Mouse (Mus musculus) splenic B cell, adult 2 months (primary cell): ENCODE data around the gene Pknox2.

Experiments used
- DNase-seq: peaks from one replicate; pipeline ENCODE4 v3.0.0-alpha.2; 2011; ENCODE audit warnings: low read depth, low spot score
- H3K27me3 ChIP-seq: 2 replicates; pipeline ENCODE4 v1.6.1; 2012; ENCODE audit warnings: mild to moderate bottlenecking, low read length, moderate library complexity, mixed read lengths; ENCODE audit not compliant: control insufficient read depth, poor library complexity, insufficient read depth, severe bottlenecking
- H3K36me3 ChIP-seq: 2 replicates; pipeline ENCODE4 v1.6.1; 2012; ENCODE audit warnings: mild to moderate bottlenecking, low read length, moderate library complexity, mixed read lengths; ENCODE audit not compliant: control insufficient read depth, poor library complexity, insufficient read depth, severe bottlenecking

The Pknox2 gene

GRCm38 (mm10) chr9:37123384-37123783, 23.8 kb downstream of the Pknox2 start:
- Histone ChIP-seq H3K36me3 (no peaks in the 10 kb centered on the region), H3K27me3 (no peaks in the 10 kb centered on the region)
- DNase-seq = no peak

GRCm38 (mm10) chr9:37122971-37123370, 24.2 kb downstream of the Pknox2 start:
- no peaks in the 10 kb centered on the region for H3K27me3 ChIP-seq
- no peaks in the 10 kb centered on the region for H3K36me3 ChIP-seq
- no peak for DNase-seq

GRCm38 (mm10) chr9:37122381-37122780, 24.8 kb downstream of the Pknox2 start:
- no peaks in the 10 kb centered on the region for H3K36me3 ChIP-seq
- DNase-seq = no peak
- no peaks in the 10 kb centered on the region for H3K27me3 ChIP-seq

- no peak for DNase-seq
- Histone ChIP-seq H3K27me3 (no peaks in the 10 kb centered on the region), H3K36me3 (no peaks in the 10 kb centered on the region)
Observed at GRCm38 (mm10) chr9:37121761-37122331, 25.4 kb downstream of the Pknox2 start.

GRCm38 (mm10) chr9:37120801-37121200, 26.4 kb downstream of the Pknox2 start:
- H3K36me3 ChIP-seq = no peaks in the 10 kb centered on the region
- DNase-seq = no peak
- no peaks in the 10 kb centered on the region for H3K27me3 ChIP-seq

- Histone ChIP-seq H3K27me3 (no peaks in the 10 kb centered on the region), H3K36me3 (no peaks in the 10 kb centered on the region)
- no peak for DNase-seq
Observed at GRCm38 (mm10) chr9:37117529-37117928, 29.7 kb downstream of the Pknox2 start.

- no peaks in the 10 kb centered on the region for H3K36me3 ChIP-seq
- no peaks in the 10 kb centered on the region for H3K27me3 ChIP-seq
- DNase-seq = no peak
Observed at GRCm38 (mm10) chr9:37116632-37117413, 30.4 kb downstream of the Pknox2 start.

- DNase-seq = no peak
- no peaks in the 10 kb centered on the region for H3K36me3 ChIP-seq
- no peaks in the 10 kb centered on the region for H3K27me3 ChIP-seq
Observed at GRCm38 (mm10) chr9:37115820-37116219, 31.4 kb downstream of the Pknox2 start.

- Histone ChIP-seq H3K36me3 (no peaks in the 10 kb centered on the region), H3K27me3 (no peaks in the 10 kb centered on the region)
- no peak for DNase-seq
Observed at GRCm38 (mm10) chr9:37114286-37115267, 32.6 kb downstream of the Pknox2 start.

- no peak for DNase-seq
- Histone ChIP-seq H3K27me3 (no peaks in the 10 kb centered on the region; the same call in 1 of the 2 replicates), H3K36me3 (no peaks in the 10 kb centered on the region)
Observed at GRCm38 (mm10) chr9:37107546-37107945, 39.7 kb downstream of the Pknox2 start.

- Histone ChIP-seq H3K27me3 (no peaks in the 10 kb centered on the region; the same call in 1 of the 2 replicates), H3K36me3 (no peaks in the 10 kb centered on the region)
- DNase-seq = no peak
Observed at GRCm38 (mm10) chr9:37106808-37107207, 40.4 kb downstream of the Pknox2 start.

- DNase-seq = no peak
- Histone ChIP-seq H3K27me3 (no peaks in the 10 kb centered on the region; the same call in 1 of the 2 replicates), H3K36me3 (no peaks in the 10 kb centered on the region)
Observed at GRCm38 (mm10) chr9:37104249-37104648, 43.0 kb downstream of the Pknox2 start.

- no peak for DNase-seq
- no peaks in the 10 kb centered on the region for H3K36me3 ChIP-seq
- H3K27me3 ChIP-seq = no peaks in the 10 kb centered on the region; the same call in 1 of the 2 replicates
Observed at GRCm38 (mm10) chr9:37103778-37104177, 43.4 kb downstream of the Pknox2 start.

- no peak for DNase-seq
- Histone ChIP-seq H3K36me3 (no peaks in the 10 kb centered on the region), H3K27me3 (no peaks in the 10 kb centered on the region; the same call in 1 of the 2 replicates)
Observed at GRCm38 (mm10) chr9:37101059-37101940, 45.9 kb downstream of the Pknox2 start.
